In the genomic region with DNA sequence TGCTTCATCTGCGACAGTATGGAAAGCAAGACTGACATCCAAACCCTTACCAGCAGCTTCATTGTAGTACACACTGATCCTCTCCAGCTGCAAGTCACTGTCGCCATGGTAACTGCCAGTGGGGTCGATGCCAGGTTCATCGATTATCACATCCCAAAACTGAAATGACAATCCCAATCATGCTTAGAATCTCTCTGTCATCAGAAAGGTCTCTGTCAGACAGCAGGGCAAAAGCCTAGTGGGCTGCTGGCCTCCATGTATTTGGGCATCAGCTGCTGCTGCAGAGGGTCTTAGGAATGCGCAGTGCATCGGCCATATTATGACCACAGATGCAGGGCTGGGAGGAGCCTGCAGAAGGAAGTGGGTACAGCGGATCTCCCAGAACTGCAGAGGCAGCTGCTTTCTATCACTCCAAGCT, we compare ENCODE assay signal across 9 mouse cellular contexts. TPM values are rescaled to one million over a fixed set of nuclear protein-coding genes. Genes with fewer than 3 reads are reported as not detected.
DNase-seq lines count a peak whose midpoint lies in the region; ATAC-seq and TF ChIP-seq lines count a peak whose summit lies in the region.
"Had no signal": no experiment of that assay in that cellular context is flagged by ENCODE, and none has a peak within 500 bp of the region (broad histone marks: within the 10 kb centered on the region; RNA-seq: fewer than 3 reads in every experiment).

No protein-coding gene starts in this region.

- H3K36me3 ChIP-seq in forebrain, embryonic 11.5 days (ENCODE audit: control insufficient read depth, insufficient read depth, low read length), result no peaks in the 10 kb centered on the region
- H3K36me3 ChIP-seq in megakaryocyte, embryonic 14.5 days (replicated peaks; ENCODE audit: low read length), result no peaks in the 10 kb centered on the region
- H3K36me3 ChIP-seq in stomach, embryonic 16.5 days (ENCODE audit: control insufficient read depth, insufficient read depth, low read length), result no peaks in the 10 kb centered on the region

- H3K9ac ChIP-seq in forebrain, embryonic 11.5 days (ENCODE audit: low read length), result no peak overlapping the region
- H3K9ac ChIP-seq in stomach, embryonic 16.5 days (ENCODE audit: low read length), result no peak overlapping the region
- H3K9ac ChIP-seq: liver, embryonic 14.5 days had no signal

- H3K4me3 ChIP-seq in layer of hippocampus, adult 2 months, result no peak overlapping the region
- no peak overlapping the region for H3K4me3 ChIP-seq in forebrain, embryonic 11.5 days (ENCODE audit: low read depth, low read length)
- H3K4me3 ChIP-seq in megakaryocyte, embryonic 14.5 days (replicated peaks), result peak overlapping the region; percentile 50
- no peak overlapping the region for H3K4me3 ChIP-seq in stomach, embryonic 16.5 days (replicated peaks; ENCODE audit: low read length)

- peak; percentile 73; the same call in 1 of the 2 replicates for ATAC-seq in forebrain, embryonic 11.5 days (replicated peaks; ENCODE audit: low FRiP score)
- 0 out of 2 replicates have a peak, but pooled peaks have one; percentile 51 for ATAC-seq in stomach, embryonic 16.5 days (ENCODE audit: insufficient read depth, low FRiP score)
- no peak for ATAC-seq in cerebellum, adult (ENCODE audit: insufficient number of reproducible peaks, low FRiP score, low TSS enrichment)

- no peaks in the 10 kb centered on the region for H3K9me3 ChIP-seq in forebrain, embryonic 11.5 days (ENCODE audit: control insufficient read depth, low read length)
- no peaks in the 10 kb centered on the region for H3K9me3 ChIP-seq in megakaryocyte, embryonic 14.5 days
- no peaks in the 10 kb centered on the region for H3K9me3 ChIP-seq in stomach, embryonic 16.5 days (replicated peaks; ENCODE audit: control insufficient read depth, low read length)

- H3K27me3 ChIP-seq in forebrain, embryonic 11.5 days (ENCODE audit: control insufficient read depth, insufficient read depth, low read length), result no peaks in the 10 kb centered on the region
- H3K27me3 ChIP-seq in megakaryocyte, embryonic 14.5 days (replicated peaks), result no peaks in the 10 kb centered on the region
- no peaks in the 10 kb centered on the region for H3K27me3 ChIP-seq in stomach, embryonic 16.5 days (ENCODE audit: control insufficient read depth, insufficient read depth, low read length)

- no peak for DNase-seq in layer of hippocampus, adult 2 months (ENCODE audit: low spot score in 2 of 2)
- DNase-seq in layer of hippocampus, postnatal 36 days, result no peak
- no peak for DNase-seq in forebrain, embryonic 11.5 days (ENCODE audit: low spot score)
- no peak for DNase-seq in kidney, postnatal 25 days
- DNase-seq in Muller cell, postnatal 12 days (ENCODE audit: inconsistent ontology term), result no peak

- no peak for TF ChIP-seq CTCF in layer of hippocampus, adult 2 months (conservative IDR thresholded peaks at IDR 0.05)

- 0 out of 2 replicates have a peak, but pooled peaks cover 3% of the 10 kb centered on the region for H3K4me1 ChIP-seq in forebrain, embryonic 11.5 days (replicated peaks; ENCODE audit: control insufficient read depth, insufficient read depth, low read length)
- H3K4me1 ChIP-seq in megakaryocyte, embryonic 14.5 days, result peaks cover 48% of the 10 kb centered on the region
- peaks cover 8% of the 10 kb centered on the region; the same call in 1 of the 2 replicates for H3K4me1 ChIP-seq in stomach, embryonic 16.5 days (ENCODE audit: control insufficient read depth, insufficient read depth, low read length)

- no peak overlapping the region for H3K4me2 ChIP-seq in forebrain, embryonic 11.5 days (ENCODE audit: low read depth, low read length, severe bottlenecking)
- 0 out of 2 replicates have a peak overlapping the region, but pooled peaks have one; percentile 14 for H3K4me2 ChIP-seq in stomach, embryonic 16.5 days (ENCODE audit: low read depth, low read length)

- WGBS in forebrain, embryonic 11.5 days, result 59% methylated on average over 7 of the region's 7 CpGs
- 37% methylated on average over 7 of the region's 7 CpGs for WGBS in stomach, embryonic 16.5 days

- peak overlapping the region; percentile 72 for H3K27ac ChIP-seq in layer of hippocampus, adult 2 months
- H3K27ac ChIP-seq in forebrain, embryonic 11.5 days (ENCODE audit: low read depth, low read length), result no peak overlapping the region
- peak overlapping the region; percentile 35; the same call in 1 of the 2 replicates for H3K27ac ChIP-seq in stomach, embryonic 16.5 days (ENCODE audit: low read length)
- H3K27ac ChIP-seq: liver, embryonic 14.5 days had no signal

RNA-seq across cellular contexts. Expression of gene Tubb2a, which starts 11.1 kb away (rescaled TPM):
- total RNA-seq in layer of hippocampus, adult 2 months (2021), result 1,000 to 10,000 TPM in 1 of 2 experiments, 100 to 1,000 TPM in 1; 962 to 1,047 TPM
- total RNA-seq in layer of hippocampus, postnatal 36 days (2021), result 1,000 to 10,000 TPM; 1,112 to 1,144 TPM
- polyA plus RNA-seq in forebrain, embryonic 11.5 days (2014; fragmentation: Nextera tagmentation; extraction: Ambion mirVana), result 185 and 229 TPM in 2 replicates
- polyA plus RNA-seq in megakaryocyte, embryonic 14.5 days (2012; ENCODE audit: insufficient read depth, low replicate concordance), result 95.9 and 122 TPM in 2 replicates
- polyA plus RNA-seq in stomach, embryonic 16.5 days (2015; fragmentation: Nextera tagmentation; extraction: Ambion mirVana), result 221 and 243 TPM in 2 replicates

RNA-seq across cellular contexts. Expression of gene Tubb2b, which starts 41.4 kb away (rescaled TPM):
- 100 to 1,000 TPM; 227 to 233 TPM for total RNA-seq in layer of hippocampus, adult 2 months (2021)
- 100 to 1,000 TPM; 255 to 264 TPM for total RNA-seq in layer of hippocampus, postnatal 36 days (2021)
- polyA plus RNA-seq in forebrain, embryonic 11.5 days (2014; fragmentation: Nextera tagmentation; extraction: Ambion mirVana), result 232 and 287 TPM in 2 replicates
- 11.0 and 15.6 TPM in 2 replicates for polyA plus RNA-seq in megakaryocyte, embryonic 14.5 days (2012; ENCODE audit: insufficient read depth, low replicate concordance)
- polyA plus RNA-seq in stomach, embryonic 16.5 days (2015; fragmentation: Nextera tagmentation; extraction: Ambion mirVana), result 41.7 and 45.5 TPM in 2 replicates

RNA-seq across cellular contexts. Expression of gene Bphl, which starts 51.5 kb away (rescaled TPM):
- total RNA-seq in layer of hippocampus, adult 2 months (2021), result 10 to 100 TPM; 50.8 to 51.9 TPM
- total RNA-seq in layer of hippocampus, postnatal 36 days (2021), result 10 to 100 TPM; 48.7 to 55.0 TPM
- polyA plus RNA-seq in forebrain, embryonic 11.5 days (2014; fragmentation: Nextera tagmentation; extraction: Ambion mirVana), result 33.3 and 33.8 TPM in 2 replicates
- polyA plus RNA-seq in megakaryocyte, embryonic 14.5 days (2012; ENCODE audit: insufficient read depth, low replicate concordance), result 20.4 and 35.2 TPM in 2 replicates
- 48.9 and 49.8 TPM in 2 replicates for polyA plus RNA-seq in stomach, embryonic 16.5 days (2015; fragmentation: Nextera tagmentation; extraction: Ambion mirVana)
